Mouse (Mus musculus) liver, embryonic 14.5 days (tissue): ENCODE measurements around the gene Aldh1a1.

Source experiments
- CTCF ChIP-seq: IDR thresholded peaks from 2 replicates; pipeline ENCODE4 v1.5.1; 2016; ENCODE audit warnings: antibody characterized with exemption, low read depth, control low read depth
- EP300 ChIP-seq: IDR thresholded peaks from 2 replicates; pipeline ENCODE4 v1.6.1; 2016; ENCODE audit warnings: antibody characterized with exemption, low read depth

GRCm38 (mm10) chr19:20547025-20547424 is 54.5 kb downstream of the Aldh1a1 start:
- TF ChIP-seq CTCF = no peak
- no peak for TF ChIP-seq EP300
